Mouse (Mus musculus): ENCODE results near the gene Arid1b. TPM values are rescaled to one million over a fixed set of nuclear protein-coding genes. Genes with fewer than 3 reads are reported as not detected.

Gene Arid1b
- polyA plus RNA-seq, 1 experiment from 2014 or later = 8.7 TPM

- H3K4me3 ChIP-seq (ENCODE audit: control insufficient read depth in 1 of 2, insufficient read depth in 1 of 2, low read depth in 1 of 2, low read length in 2 of 2) = no peak overlapping the region
- peaks cover 73% of the 10 kb centered on the region for H3K36me3 ChIP-seq (ENCODE audit: control insufficient read depth, insufficient read depth, low read length)
- no peak overlapping the region for H3K9ac ChIP-seq (ENCODE audit: low read length)
- H3K9me3 ChIP-seq (ENCODE audit: control insufficient read depth, low read length) = no peaks in the 10 kb centered on the region
- no peak for ATAC-seq (ENCODE audit: insufficient number of reproducible peaks, insufficient read depth, low FRiP score, low read depth)
- WGBS = 88% methylated on average over 4 of the region's 4 CpGs
- H3K27ac ChIP-seq (replicated peaks in 1 of 2; ENCODE audit: control insufficient read depth in 1 of 2, insufficient read depth in 1 of 2, low read depth in 2 of 2, low read length in 2 of 2) = no peak overlapping the region
- H3K4me1 ChIP-seq (ENCODE audit: control insufficient read depth in 2 of 2, insufficient read depth in 2 of 2, low read length in 2 of 2) = peaks cover 9 to 28% of the 10 kb centered on the region in 2 experiments
- no peak overlapping the region for H3K4me2 ChIP-seq (ENCODE audit: low read length)
- H3K27me3 ChIP-seq (ENCODE audit: control insufficient read depth, insufficient read depth, low read length) = no peaks in the 10 kb centered on the region
Observed at GRCm38 (mm10) chr17:5329478-5329877, 335.3 kb downstream of the Arid1b start.

- no peak for ATAC-seq (ENCODE audit: insufficient number of reproducible peaks, insufficient read depth, low FRiP score, low read depth)
Observed at GRCm38 (mm10) chr17:5330063-5330462, 335.9 kb downstream of the Arid1b start.

GRCm38 (mm10) chr17:5330644-5331043 is 336.5 kb downstream of the Arid1b start:
- no peak for ATAC-seq (ENCODE audit: insufficient number of reproducible peaks, insufficient read depth, low FRiP score, low read depth)
- WGBS = 92% methylated on average over 7 of the region's 7 CpGs
- H3K36me3 ChIP-seq (ENCODE audit: control insufficient read depth, insufficient read depth, low read length) = peaks cover 82% of the 10 kb centered on the region

More at GRCm38 (mm10) chr17:5330063-5330462, 335.9 kb downstream of the Arid1b start:
- no peak overlapping the region for H3K4me3 ChIP-seq (ENCODE audit: control insufficient read depth in 1 of 2, insufficient read depth in 1 of 2, low read depth in 1 of 2, low read length in 2 of 2)
- H3K4me2 ChIP-seq (ENCODE audit: low read length) = no peak overlapping the region
- H3K9me3 ChIP-seq (ENCODE audit: control insufficient read depth, low read length) = no peaks in the 10 kb centered on the region
- H3K4me1 ChIP-seq (ENCODE audit: control insufficient read depth in 2 of 2, insufficient read depth in 2 of 2, low read length in 2 of 2) = peaks cover 7 to 23% of the 10 kb centered on the region in 2 experiments
- 87% methylated on average over 6 of the region's 6 CpGs for whole genome bisulfite sequencing
- H3K27ac ChIP-seq (replicated peaks in 1 of 2; ENCODE audit: control insufficient read depth in 1 of 2, insufficient read depth in 1 of 2, low read depth in 2 of 2, low read length in 2 of 2) = no peak overlapping the region
- H3K9ac ChIP-seq (ENCODE audit: low read length) = no peak overlapping the region
- no peaks in the 10 kb centered on the region for H3K27me3 ChIP-seq (ENCODE audit: control insufficient read depth, insufficient read depth, low read length)
- H3K36me3 ChIP-seq (ENCODE audit: control insufficient read depth, insufficient read depth, low read length) = peaks cover 79% of the 10 kb centered on the region

GRCm38 (mm10) chr17:5331387-5331786 is 337.3 kb downstream of the Arid1b start:
- H3K4me2 ChIP-seq (ENCODE audit: low read length) = no peak overlapping the region
- H3K4me1 ChIP-seq (ENCODE audit: control insufficient read depth in 2 of 2, insufficient read depth in 2 of 2, low read length in 2 of 2) = peaks cover 6 to 17% of the 10 kb centered on the region in 2 experiments; a peak in 3 of 4 replicates
- no peaks in the 10 kb centered on the region for H3K27me3 ChIP-seq (ENCODE audit: control insufficient read depth, insufficient read depth, low read length)
- no peak overlapping the region for H3K27ac ChIP-seq (replicated peaks in 1 of 2; ENCODE audit: control insufficient read depth in 1 of 2, insufficient read depth in 1 of 2, low read depth in 2 of 2, low read length in 2 of 2)
- H3K36me3 ChIP-seq (ENCODE audit: control insufficient read depth, insufficient read depth, low read length) = peaks cover 87% of the 10 kb centered on the region
- no peak overlapping the region for H3K4me3 ChIP-seq (ENCODE audit: control insufficient read depth in 1 of 2, insufficient read depth in 1 of 2, low read depth in 1 of 2, low read length in 2 of 2)
- no peaks in the 10 kb centered on the region for H3K9me3 ChIP-seq (ENCODE audit: control insufficient read depth, low read length)
- no peak for ATAC-seq (ENCODE audit: insufficient number of reproducible peaks, insufficient read depth, low FRiP score, low read depth)
- 81% methylated on average over 1 of the region's 1 CpGs for WGBS
- no peak overlapping the region for H3K9ac ChIP-seq (ENCODE audit: low read length)

More at GRCm38 (mm10) chr17:5330644-5331043, 336.5 kb downstream of the Arid1b start:
- H3K4me3 ChIP-seq (ENCODE audit: control insufficient read depth in 1 of 2, insufficient read depth in 1 of 2, low read depth in 1 of 2, low read length in 2 of 2) = no peak overlapping the region
- no peaks in the 10 kb centered on the region for H3K9me3 ChIP-seq (ENCODE audit: control insufficient read depth, low read length)
- no peak overlapping the region for H3K4me2 ChIP-seq (ENCODE audit: low read length)
- peaks cover 6 to 17% of the 10 kb centered on the region in 2 experiments; a peak in 3 of 4 replicates for H3K4me1 ChIP-seq (ENCODE audit: control insufficient read depth in 2 of 2, insufficient read depth in 2 of 2, low read length in 2 of 2)
- H3K27me3 ChIP-seq (ENCODE audit: control insufficient read depth, insufficient read depth, low read length) = no peaks in the 10 kb centered on the region
- H3K27ac ChIP-seq (replicated peaks in 1 of 2; ENCODE audit: control insufficient read depth in 1 of 2, insufficient read depth in 1 of 2, low read depth in 2 of 2, low read length in 2 of 2) = no peak overlapping the region
- H3K9ac ChIP-seq (ENCODE audit: low read length) = no peak overlapping the region

- no peak overlapping the region for H3K9ac ChIP-seq (ENCODE audit: low read length)
- H3K4me2 ChIP-seq (ENCODE audit: low read length) = no peak overlapping the region
- no peaks in the 10 kb centered on the region for H3K27me3 ChIP-seq (ENCODE audit: control insufficient read depth, insufficient read depth, low read length)
- H3K36me3 ChIP-seq (ENCODE audit: control insufficient read depth, insufficient read depth, low read length) = peaks cover 85% of the 10 kb centered on the region
- peaks cover 2 to 3% of the 10 kb centered on the region in 2 experiments; a peak in 1 of 4 replicates for H3K4me1 ChIP-seq (ENCODE audit: control insufficient read depth in 2 of 2, insufficient read depth in 2 of 2, low read length in 2 of 2)
- 0 out of 2 replicates have a peak, but pooled peaks cover 3% of the 10 kb centered on the region for H3K9me3 ChIP-seq (ENCODE audit: control insufficient read depth, low read length)
- WGBS = 91% methylated on average over 7 of the region's 7 CpGs
- no peak overlapping the region for H3K27ac ChIP-seq (replicated peaks in 1 of 2; ENCODE audit: control insufficient read depth in 1 of 2, insufficient read depth in 1 of 2, low read depth in 2 of 2, low read length in 2 of 2)
- H3K4me3 ChIP-seq (ENCODE audit: control insufficient read depth in 1 of 2, insufficient read depth in 1 of 2, low read depth in 1 of 2, low read length in 2 of 2) = no peak overlapping the region
- no peak for ATAC-seq (ENCODE audit: insufficient number of reproducible peaks, insufficient read depth, low FRiP score, low read depth)
Observed at GRCm38 (mm10) chr17:5334567-5334966, 340.4 kb downstream of the Arid1b start.

- H3K27me3 ChIP-seq (ENCODE audit: control insufficient read depth, insufficient read depth, low read length) = no peaks in the 10 kb centered on the region
- no peaks in the 10 kb centered on the region for H3K9me3 ChIP-seq (ENCODE audit: control insufficient read depth, low read length)
- no peak overlapping the region for H3K27ac ChIP-seq (replicated peaks in 1 of 2; ENCODE audit: control insufficient read depth in 1 of 2, insufficient read depth in 1 of 2, low read depth in 2 of 2, low read length in 2 of 2)
- no peak for ATAC-seq (ENCODE audit: insufficient number of reproducible peaks, insufficient read depth, low FRiP score, low read depth)
- H3K4me1 ChIP-seq (ENCODE audit: control insufficient read depth in 2 of 2, insufficient read depth in 2 of 2, low read length in 2 of 2) = no peaks in the 10 kb centered on the region
- H3K4me2 ChIP-seq (ENCODE audit: low read length) = no peak overlapping the region
- H3K4me3 ChIP-seq (ENCODE audit: control insufficient read depth in 1 of 2, insufficient read depth in 1 of 2, low read depth in 1 of 2, low read length in 2 of 2) = no peak overlapping the region
- H3K9ac ChIP-seq (ENCODE audit: low read length) = no peak overlapping the region
- 98% methylated on average over 1 of the region's 1 CpGs for WGBS
- H3K36me3 ChIP-seq (ENCODE audit: control insufficient read depth, insufficient read depth, low read length) = peaks cover 51% of the 10 kb centered on the region
Observed at GRCm38 (mm10) chr17:5344426-5344825, 350.3 kb downstream of the Arid1b start.

GRCm38 (mm10) chr17:5345810-5346209 is 351.7 kb downstream of the Arid1b start:
- Histone ChIP-seq H3K4me3 (ENCODE audit: control insufficient read depth in 1 of 2, insufficient read depth in 1 of 2, low read depth in 1 of 2, low read length in 2 of 2) (no peak overlapping the region), H3K9ac (ENCODE audit: low read length) (no peak overlapping the region), H3K27ac (replicated peaks in 1 of 2; ENCODE audit: control insufficient read depth in 1 of 2, insufficient read depth in 1 of 2, low read depth in 2 of 2, low read length in 2 of 2) (no peak overlapping the region), H3K9me3 (ENCODE audit: control insufficient read depth, low read length) (no peaks in the 10 kb centered on the region), H3K4me2 (ENCODE audit: low read length) (no peak overlapping the region), H3K36me3 (ENCODE audit: control insufficient read depth, insufficient read depth, low read length) (peaks cover 38% of the 10 kb centered on the region), H3K27me3 (ENCODE audit: control insufficient read depth, insufficient read depth, low read length) (no peaks in the 10 kb centered on the region), H3K4me1 (ENCODE audit: control insufficient read depth in 2 of 2, insufficient read depth in 2 of 2, low read length in 2 of 2) (no peaks in the 10 kb centered on the region)
- 91% methylated on average over 5 of the region's 5 CpGs for WGBS
- ATAC-seq (ENCODE audit: insufficient number of reproducible peaks, insufficient read depth, low FRiP score, low read depth) = no peak

- Histone ChIP-seq H3K36me3 (ENCODE audit: control insufficient read depth, insufficient read depth, low read length) (no peaks in the 10 kb centered on the region), H3K4me1 (ENCODE audit: control insufficient read depth in 2 of 2, insufficient read depth in 2 of 2, low read length in 2 of 2) (peaks cover 3 to 5% of the 10 kb centered on the region in 2 experiments; a peak in 1 of 4 replicates), H3K4me2 (ENCODE audit: low read length) (no peak overlapping the region), H3K9me3 (ENCODE audit: control insufficient read depth, low read length) (no peaks in the 10 kb centered on the region), H3K27ac (replicated peaks in 1 of 2; ENCODE audit: control insufficient read depth in 1 of 2, insufficient read depth in 1 of 2, low read depth in 2 of 2, low read length in 2 of 2) (0 out of 4 replicates have a peak overlapping the region, but pooled peaks of 1 of the 2 experiments have one; percentile 45), H3K4me3 (ENCODE audit: control insufficient read depth in 1 of 2, insufficient read depth in 1 of 2, low read depth in 1 of 2, low read length in 2 of 2) (no peak overlapping the region), H3K9ac (ENCODE audit: low read length) (no peak overlapping the region; the same call in 1 of the 2 replicates), H3K27me3 (ENCODE audit: control insufficient read depth, insufficient read depth, low read length) (no peaks in the 10 kb centered on the region)
- ATAC-seq (ENCODE audit: insufficient number of reproducible peaks, insufficient read depth, low FRiP score, low read depth) = peak; percentile 50
- 31% methylated on average over 5 of the region's 5 CpGs for WGBS
Observed at GRCm38 (mm10) chr17:5352901-5353300, 358.8 kb downstream of the Arid1b start.

All from heart, embryonic 14.5 days (tissue).